Mouse (Mus musculus) adrenal gland, adult 2 months (tissue): ENCODE data around the gene Myh14. TPM values are rescaled to one million over a fixed set of nuclear protein-coding genes. Genes with fewer than 3 reads are reported as not detected.

Experiments used
- DNase-seq: peaks from one replicate; pipeline ENCODE4 v3.0.0; 2021
- polyA plus RNA-seq: library from polyadenylated mRNA; depleted of rRNA; stranded (reverse); fragments of >200 nt; gene quantifications from 2 replicates; pipeline ENCODE4 v1.2.3, GENCODE M21; 2012
- total RNA-seq, 2 experiments: library from RNA; stranded (reverse); gene quantifications; 2 replicates each; pipeline ENCODE4 v1.2.3; 2021

The Myh14 gene
- total and polyA plus RNA-seq, 3 experiments, result 1.2 to 5.6 (median 3.2) TPM

DNA sequence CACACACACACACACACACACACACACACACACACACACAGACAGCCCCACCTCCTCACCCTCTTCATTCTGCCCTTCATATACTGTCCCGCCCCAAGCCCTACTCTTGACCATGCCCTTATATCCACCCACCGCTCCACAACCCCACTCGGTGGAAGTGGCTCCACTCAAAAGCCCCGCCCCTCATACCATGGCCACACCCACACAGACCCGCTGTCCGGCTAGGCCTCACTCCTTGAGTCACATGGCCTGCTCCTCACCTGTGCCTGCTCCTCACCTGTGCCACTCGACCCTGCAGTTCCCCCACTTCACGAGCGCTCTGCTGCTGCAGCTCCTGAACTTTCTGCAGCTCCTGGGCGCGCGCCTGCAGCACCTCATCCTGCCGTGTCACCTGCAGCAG is 40.2 kb downstream of the Myh14 start:
- no peak for DNase-seq

GRCm38 (mm10) chr7:44628402-44629034 is 42.1 kb downstream of the Myh14 start:
- DNase-seq, result no peak

GRCm38 (mm10) chr7:44626966-44627365 is 43.7 kb downstream of the Myh14 start:
- no peak for DNase-seq

- DNase-seq, result no peak
Observed at GRCm38 (mm10) chr7:44626068-44626385, 44.6 kb downstream of the Myh14 start.

DNA sequence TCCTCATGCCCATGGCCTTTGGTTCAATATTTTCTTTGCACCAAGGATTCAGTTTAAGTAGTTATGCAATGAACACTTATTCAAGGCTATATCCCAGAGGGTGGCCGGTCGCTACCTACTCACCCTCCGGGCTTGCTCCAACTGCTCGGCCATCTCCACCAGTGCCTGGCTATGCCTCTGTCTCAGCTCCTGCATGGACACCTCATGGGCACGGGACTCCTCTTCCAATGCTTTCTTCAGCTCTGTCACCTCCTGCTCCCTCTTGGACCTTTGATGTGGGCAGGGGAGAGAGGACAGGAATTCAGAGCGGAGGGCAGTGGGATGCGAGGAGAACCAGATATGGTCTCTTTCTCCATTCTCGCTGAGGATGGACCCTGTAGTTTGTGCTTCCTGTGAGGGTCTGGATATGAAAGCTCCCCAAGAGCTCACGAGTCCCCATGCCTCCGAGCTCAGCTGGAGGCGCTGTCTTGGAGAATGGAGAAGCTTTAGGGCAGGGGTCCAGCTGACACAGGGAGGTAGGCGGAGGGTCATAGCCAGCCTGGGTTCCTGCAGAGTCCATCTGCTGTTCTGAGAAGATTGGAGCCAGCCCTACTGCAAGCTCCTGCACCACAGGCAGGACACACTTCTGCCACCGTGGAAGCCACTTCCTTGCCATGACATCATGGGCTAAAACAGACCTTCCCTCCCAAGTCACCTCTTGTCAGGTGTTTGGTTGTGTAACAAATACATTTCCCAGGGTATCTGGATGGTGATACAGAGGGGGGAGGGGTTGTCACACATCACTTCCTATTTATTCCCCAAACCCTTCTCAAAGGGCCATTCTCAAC is 45.2 kb downstream of the Myh14 start:
- DNase-seq, result no peak

GRCm38 (mm10) chr7:44624828-44625227 is 45.8 kb downstream of the Myh14 start:
- no peak for DNase-seq

GRCm38 (mm10) chr7:44624543-44624826 is 46.2 kb downstream of the Myh14 start:
- no peak for DNase-seq

DNA sequence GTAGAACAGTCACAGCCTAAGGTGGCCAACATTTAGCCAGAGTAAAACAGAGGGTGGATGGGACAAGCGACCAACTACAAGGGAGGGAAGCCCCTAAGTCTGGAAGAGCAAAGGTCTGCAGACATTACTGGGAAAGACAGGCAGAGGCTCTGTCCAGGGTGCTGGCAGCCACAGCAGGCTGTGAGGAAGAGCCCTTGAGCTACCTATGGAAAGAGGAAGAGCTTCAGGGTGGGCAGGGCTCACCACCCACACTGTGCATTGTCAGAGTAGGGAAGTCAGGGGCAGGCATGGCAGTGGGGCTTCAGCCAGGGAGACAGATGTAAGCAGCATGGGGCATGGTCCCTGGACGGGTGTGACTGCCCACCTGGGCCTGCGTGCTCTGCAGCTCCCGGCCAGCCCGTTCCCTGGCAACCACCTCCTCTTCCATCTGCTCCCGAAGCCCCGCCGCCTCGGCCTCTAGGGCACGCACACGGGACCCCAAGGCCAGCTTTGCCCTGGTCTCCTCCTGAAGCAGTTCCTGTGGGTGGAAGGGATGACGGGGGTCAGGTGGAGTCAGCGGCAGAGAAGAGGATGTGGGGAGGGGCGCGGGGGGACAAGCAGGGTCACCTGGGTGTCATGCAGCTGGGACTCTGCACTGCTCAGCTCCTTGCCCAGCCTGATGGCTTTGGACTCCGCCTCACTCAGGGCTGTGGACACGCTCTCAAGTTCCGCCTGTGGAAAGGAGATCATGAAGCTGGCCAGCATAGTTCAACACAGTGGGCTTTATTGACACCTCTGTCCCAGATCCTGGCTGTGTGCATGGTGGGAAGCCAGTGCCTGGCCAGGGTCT is 46.7 kb downstream of the Myh14 start:
- no peak for DNase-seq

DNA sequence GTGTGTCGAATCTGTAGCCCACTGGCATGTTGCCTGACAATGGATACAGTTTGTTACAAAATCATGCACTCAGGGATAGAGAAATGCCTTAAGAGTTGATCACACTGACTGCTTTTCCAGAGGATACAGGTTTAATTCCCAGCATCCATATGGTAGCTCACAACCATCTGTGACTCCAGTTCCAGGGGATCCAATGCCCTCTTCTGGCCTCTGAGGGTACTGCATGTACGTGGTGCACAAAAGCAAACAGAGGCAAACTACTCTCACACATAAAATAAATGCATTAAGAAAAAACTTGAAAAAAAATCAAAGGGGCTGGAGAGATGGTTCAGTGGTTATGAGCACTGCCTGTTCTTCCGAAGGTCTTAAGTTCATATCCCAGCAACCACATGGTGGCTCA is 53.6 kb downstream of the Myh14 start:
- no peak for DNase-seq

DNA sequence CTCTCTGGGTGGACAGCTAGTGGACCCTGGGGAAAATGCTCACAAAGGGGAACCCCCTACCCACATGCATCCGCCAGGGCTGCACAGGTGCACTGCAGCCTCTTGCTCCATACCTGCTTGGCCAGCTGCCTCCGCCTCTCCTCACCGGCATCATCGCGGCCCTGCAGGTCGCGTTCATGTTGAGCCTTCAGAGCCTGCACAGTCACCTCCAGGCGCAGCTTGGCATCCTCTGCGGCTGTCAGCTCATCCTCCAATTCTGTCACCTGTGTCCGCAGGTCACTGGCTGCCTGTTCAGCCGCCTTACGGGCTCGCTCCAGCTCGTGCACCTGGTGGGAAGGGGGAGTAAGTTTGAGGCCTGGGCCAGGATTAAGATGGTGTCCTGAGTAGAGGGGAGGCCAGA is 54.7 kb downstream of the Myh14 start:
- DNase-seq, result no peak

DNA sequence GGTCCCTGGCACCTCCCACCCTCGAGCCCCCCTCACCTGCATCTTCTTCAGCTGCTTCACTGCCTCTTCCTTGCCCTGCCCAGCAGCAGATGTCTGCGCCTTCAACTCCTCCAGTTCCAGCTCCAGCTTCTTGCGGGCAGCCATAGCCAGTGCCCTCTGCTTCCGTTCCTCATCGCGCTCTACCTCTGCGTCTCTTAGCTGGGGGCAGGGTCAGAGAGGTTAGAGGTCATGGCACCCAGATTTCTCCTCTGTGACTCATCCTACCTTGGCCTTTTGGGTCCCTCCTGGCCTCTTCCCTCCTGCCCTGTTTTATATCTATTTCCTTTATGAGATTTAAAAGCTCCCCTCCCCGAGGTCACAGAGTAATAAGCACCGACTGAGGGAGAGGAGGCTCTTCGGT is 55.3 kb downstream of the Myh14 start:
- no peak for DNase-seq

DNA sequence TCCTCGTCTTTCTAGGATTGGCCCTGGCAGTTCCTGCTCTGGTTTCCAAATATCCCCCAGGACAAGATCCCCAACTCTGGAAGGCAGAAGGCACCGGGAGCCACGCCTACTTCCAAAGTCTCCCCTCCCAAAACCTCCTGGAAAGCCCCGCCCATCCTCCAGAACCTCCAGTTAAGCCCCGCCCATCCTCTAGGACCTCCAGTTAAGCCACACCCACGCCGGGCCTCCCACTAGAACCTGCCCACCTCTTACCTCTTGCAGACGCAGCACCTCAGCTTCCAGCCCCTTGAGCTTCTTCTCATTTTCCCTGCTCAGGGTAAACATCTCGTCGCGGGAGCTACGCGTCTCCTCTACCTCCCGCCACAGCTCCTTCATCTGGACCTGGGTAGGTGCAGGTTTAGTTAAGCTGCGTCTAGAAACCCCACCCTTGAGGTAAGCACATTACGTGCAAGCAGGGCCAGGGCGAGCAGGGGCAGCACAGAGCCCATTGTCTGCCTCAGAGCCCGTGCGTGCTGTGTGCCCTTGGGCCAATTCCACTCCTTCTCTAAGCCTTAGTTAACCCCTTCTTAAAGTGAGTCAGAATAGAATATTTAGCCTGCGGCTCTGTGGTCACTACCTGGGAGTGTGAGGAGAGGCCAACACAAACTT is 56.5 kb downstream of the Myh14 start:
- DNase-seq, result no peak

DNA sequence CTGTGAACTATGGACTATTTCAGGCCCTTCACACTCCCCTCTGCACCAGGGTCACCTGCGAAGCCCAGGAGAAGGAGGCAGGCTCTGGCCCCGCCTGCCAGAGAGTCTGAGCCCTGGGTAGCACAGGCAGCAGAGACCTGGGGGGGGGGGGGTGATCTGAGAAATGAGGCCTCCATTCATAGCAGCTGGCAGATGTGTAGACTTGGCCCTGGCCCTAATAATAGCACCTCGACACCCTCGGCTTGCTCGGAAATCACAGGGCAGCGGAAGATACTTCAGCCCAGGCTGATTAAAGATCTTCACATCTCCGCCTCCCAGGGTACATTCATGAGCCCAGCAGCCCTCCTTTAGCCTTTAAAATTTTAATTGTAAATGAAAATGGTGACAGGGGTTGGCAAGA is 58.5 kb downstream of the Myh14 start:
- no peak for DNase-seq

DNA sequence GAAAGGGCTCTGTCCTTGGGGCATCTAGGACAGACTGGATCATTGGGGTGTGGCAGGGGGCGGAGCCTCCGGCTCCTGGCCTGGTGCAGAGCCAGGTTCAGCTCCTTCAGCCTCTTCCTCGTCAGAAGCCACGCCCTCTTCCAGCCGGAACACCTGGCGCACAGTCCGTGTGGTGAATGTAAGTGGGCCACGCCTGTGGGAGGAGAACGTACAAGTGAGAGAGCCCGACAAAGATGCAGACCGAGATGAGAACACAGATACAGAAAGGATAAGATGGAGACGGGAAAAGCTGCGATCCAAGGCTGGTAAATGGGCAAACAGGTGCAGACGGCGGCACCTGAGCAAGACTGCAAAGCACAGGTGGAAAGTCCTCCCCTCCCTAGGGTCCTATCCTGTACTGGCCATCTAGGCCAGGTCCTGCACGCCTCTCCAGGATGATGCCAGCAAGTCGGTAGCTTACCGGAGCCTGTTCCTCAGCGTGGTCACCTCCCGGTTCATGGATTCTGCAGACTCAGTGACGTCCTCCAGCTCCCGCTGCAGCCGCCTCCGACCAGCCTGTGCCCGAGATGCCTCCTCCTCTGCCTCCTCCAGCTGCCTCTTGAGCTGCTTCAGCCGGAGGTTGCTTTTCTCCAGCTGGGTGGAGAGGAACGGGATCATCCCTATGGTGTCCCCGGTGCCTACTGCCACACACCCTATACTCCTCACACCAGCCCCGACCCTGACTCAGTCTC is 64.3 kb downstream of the Myh14 start:
- no peak for DNase-seq

GRCm38 (mm10) chr7:44605436-44605835 is 65.2 kb downstream of the Myh14 start:
- DNase-seq, result no peak

GRCm38 (mm10) chr7:44604619-44605018 is 66.0 kb downstream of the Myh14 start:
- DNase-seq, result no peak

GRCm38 (mm10) chr7:44604139-44604606 is 66.5 kb downstream of the Myh14 start:
- no peak for DNase-seq

DNA sequence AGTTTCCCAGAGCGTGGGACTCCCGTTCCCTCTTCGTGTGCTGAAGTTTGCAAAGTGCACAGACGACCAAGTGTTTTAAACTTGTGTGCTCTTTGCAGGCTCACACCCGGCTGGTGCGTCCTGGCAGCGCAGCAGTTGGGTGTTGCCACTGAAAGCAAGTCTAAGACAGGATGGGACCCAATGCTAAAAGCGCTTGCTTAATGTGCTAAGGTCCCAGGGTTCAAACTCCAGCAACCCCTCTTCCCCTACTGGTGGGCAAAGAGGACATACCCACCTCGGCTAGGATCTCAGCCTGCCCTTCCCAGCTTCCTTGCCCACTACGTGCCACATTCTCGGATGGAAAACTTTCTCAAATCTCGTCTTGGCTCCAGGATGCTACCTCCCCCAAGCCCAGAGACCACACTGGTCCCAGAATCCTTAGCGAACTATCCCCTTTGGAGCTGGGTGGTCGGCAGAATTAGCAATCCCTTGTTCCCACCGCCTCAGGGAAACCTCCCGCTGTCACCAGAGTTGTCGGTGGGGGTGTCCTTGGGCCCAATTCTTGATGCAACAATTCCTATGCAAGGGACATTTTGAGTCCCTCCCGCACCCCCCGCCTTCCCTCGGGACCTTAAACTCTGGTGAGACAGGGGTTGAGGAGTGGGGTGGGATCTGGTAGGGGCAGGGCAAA is 67.3 kb downstream of the Myh14 start:
- DNase-seq, result no peak

DNA sequence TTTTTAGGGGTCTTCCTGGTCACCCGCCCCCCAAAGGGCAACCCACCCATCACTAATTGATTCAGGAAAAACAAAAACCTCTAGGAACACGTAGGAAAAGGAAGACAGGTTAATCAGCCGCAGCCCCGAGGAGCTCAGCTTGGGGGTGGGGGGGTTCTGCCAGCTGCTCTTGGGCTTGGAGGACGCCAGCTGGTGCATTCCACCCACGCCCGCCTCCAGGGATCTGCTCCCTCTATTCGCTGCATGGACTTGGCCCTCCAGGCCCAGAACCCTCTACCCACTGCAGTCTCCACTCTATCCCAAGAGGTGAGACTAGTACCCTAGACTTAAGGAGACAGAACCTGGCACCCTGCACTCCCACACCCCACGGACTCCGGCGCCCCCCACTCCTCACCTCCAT is 68.2 kb downstream of the Myh14 start:
- no peak for DNase-seq

DNA sequence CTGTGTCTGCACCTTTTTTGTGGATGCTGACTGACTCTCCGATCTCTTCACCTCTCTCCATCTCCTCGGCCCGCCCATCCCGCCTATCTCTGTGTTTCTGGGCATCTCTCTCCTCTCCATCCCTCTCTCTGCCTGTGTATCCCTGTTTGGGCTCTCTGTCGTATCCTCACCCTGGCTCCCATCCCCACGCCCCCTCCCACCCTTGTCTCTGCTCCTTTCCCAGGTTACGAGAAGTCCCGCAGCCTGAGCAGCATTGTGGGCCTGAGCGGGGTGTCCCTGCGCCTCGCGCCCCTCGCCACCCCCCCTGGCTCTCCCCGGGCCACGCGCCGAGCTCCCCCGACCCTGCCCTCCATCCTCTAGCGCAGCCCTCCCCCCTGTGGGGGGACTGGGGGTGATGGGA is 69.0 kb downstream of the Myh14 start:
- no peak for DNase-seq

GRCm38 (mm10) chr7:44600691-44601262 is 69.9 kb downstream of the Myh14 start:
- no peak for DNase-seq
